Mouse (Mus musculus): ENCODE data around the gene Ss18l1.
A peak's percentile ranks its signal among the peaks of the same experiment; 100 is the strongest.

Gene Ss18l1

DNA sequence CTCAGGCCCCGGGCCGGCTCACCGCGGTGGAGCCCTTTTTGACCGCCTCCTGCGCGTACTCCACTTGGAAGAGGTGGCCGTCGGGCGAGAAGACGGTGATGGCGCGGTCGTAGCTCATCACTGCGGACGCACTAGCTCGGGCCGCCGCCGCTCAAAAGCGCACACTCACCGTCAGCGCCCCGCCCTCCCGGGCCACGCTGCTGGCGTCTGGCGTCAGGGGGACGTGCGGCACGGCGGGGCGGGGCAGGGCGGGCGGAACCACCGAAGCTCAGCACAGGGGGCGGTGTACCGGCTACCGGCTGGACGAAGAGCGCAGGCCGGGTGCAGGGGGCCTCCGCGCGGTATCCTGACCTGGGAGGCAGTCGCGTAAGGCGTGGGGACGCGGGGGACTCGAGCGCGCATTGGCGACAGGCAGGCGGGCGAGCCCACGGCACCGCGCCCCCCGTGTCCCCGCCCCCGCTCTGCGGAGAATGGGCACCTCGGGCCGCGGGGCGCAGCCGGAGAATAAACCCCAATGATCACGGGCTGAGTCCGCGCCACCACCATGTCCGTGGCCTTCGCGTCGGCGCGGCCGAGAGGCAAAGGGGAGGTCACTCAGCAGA lies at the start of gene Ss18l1, which contains the start of gene Psma7:
Ss18l1 (plus strand) TSS at position 254 of the 602 bp plus-strand sequence.
Psma7 (minus strand) TSS at position 178 of the 602 bp plus-strand sequence.
- DNase-seq: peak; percentile 91 to 94

DNA sequence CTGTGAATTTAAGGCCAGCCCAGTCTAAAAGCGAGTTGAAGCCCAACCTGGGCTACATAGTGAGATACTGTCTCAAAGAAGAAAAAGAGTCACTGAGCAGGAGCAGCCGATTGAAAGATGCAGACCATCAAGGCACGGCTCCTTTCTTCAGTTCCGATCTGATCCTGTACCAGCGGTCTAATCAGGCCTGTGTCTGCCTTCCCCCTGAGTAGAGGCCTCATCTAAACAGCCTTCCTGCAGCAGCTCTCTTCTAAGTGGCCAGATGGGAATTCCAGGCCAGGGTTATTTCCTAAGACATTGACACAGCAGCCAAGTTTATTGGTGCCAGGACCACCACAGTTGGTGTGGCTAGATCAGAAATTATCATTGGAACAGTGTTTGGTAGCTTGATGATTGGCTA lies 49.2 kb upstream of the Ss18l1 start:
- no peak for DNase-seq

DNA sequence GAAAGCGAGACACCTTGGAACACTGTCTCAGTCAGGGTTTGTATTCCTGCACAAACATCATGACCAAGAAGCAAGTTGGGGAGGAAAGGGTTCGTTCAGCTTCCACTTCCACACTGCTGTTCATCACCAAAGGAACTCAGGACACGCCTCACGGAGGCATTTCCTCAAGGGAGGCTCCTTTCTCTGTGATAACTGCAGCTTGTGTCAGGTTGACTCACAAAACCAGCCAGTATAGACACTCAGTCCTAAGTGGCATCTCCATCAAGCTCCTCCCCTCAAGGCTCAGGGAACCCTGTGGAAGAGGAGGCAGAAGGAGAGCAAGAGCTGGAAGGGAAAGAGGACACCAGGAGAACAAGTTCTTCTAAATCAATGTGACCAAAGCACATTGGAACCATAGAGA lies 43.9 kb upstream of the Ss18l1 start:
- no peak for DNase-seq

DNA sequence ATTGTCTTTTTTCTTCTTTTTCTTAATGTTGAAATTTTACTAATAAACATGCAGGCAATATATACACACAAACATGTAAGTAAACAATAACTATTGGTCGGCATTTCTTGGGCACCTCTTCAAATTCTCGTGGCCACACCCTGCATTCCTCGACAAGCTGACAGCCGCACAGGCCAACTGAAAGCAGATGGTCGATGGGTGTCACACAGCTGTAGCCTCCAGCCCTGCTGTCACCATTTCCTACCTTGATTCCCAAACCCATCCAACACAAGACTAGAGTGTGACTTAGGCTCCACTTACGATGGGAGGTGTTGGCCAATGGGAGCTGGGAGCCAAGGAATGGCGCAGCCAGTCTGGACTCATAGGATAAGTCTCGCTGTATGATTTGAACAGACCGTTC lies 40.7 kb upstream of the Ss18l1 start:
- DNase-seq: no peak

DNA sequence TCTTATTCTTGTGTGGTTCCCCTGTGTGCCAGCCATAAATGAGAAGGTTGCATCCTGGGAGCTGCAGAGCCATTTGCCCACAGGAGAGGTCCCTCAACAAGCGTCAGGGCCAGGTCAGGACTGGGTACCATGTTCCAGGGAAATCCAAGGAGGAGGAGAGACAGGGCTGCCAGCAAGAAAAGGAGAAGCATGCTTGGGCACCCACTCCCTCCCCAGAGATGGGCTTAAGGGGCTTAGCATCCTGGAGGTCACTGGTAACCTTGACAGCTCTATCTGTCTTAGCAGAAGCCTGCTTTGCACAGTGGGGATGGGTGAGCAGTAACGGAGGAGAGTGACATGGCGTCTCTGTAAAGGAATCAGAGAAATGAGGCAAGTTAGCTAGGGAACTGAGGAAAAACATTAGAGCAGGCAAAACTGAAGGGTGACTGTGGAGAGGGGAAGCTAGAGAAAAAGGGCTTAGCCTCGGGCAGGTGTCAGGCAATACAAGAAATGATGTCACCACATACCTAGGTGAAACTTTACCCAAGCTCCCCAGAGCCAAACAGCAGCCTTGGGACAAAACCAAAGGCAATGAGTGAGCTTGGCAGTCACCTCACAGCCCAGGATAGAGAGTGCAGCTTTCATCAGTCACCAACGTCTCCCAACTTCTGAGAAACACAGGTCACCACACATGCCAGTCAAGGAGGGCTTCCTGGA lies 36.5 kb upstream of the Ss18l1 start:
- no peak for DNase-seq

DNA sequence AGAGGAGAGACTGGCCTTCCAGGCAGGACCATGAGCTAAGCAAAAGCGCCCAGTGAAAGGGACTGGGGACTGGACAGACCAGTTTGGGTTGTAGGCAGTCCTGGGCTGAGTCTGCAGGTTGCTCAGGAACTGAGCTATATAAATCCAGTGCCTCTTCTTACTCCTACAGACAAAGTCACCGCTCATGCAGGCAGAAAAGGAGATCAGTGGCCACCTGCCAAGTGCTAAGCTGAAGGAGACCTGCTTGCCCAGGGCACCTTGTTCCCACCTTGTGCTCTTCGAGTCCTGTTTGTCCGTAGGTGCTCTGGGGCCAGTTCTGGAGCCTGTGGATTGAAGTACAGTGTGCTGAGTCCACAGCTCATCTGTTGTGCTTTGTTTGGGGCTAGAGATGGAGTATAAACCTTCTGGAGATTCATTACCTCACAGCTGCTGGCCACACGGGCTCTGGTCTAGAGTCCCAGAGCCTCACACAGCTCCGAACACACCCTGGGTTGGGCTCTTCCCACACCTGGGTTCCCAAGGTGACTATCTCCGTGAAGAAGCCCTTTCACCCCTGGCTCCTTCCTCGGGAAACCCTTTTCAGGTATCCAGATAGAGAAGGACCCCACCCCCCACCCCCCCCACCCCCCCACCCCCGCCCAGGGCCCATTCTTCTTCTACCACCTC lies 35.8 kb upstream of the Ss18l1 start:
- no peak for DNase-seq

DNA sequence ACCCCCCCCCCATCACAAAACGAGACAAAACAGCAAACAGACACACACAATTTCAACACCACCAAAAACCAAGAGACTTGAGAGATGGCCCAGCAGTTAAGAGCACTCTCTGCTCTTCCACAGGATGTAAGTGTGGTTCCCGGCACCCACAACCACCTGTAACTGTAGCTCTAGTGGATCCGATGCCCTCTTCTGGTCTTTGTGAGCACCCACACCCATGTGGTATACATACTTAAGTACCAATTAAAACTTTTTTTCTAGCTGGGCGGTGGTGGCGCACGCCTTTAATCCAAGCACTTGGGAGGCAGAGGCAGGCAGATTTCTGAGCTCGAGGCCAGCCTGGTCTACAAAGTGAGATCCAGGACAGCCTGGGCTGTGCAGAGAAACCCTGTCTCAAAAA lies 31.6 kb upstream of the Ss18l1 start:
- DNase-seq: no peak

DNA sequence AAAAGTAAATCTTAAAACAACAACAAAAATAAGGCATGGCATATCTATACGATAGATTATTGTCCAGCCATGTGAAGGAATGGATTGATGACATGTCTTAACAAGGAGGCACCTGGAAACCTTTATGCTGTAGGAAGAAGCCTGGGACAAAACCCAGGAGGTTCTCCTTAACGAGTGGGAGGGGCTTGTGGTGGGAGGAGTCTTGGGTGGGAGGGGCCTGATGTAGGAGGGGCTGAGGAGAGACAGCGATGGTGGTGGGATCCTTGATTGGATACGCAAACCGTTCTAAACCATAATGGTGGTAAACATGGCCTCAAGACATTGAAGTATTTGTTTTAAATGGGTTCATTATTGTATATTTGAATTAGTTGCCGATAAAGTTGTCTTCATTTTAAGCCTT lies 30.9 kb upstream of the Ss18l1 start:
- DNase-seq: no peak

DNA sequence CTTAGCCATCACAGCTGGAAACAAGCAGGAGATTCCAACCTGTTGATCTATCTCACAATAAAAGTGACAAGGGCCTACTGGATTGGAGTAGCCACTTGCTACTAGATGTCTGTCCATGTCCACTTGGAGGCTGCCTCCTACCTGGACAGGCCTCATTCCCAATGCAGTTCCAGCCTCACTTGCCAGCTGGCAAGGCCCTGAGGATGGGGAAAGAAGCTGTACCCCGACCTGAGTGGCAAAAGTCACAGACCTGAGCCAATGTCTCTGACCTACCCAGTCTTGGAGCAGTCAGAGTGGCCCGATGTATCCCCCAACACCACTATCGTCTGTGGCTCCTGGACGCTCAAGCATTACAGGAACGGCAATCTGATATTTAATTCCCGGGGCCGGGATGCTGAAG lies 28.6 kb upstream of the Ss18l1 start:
- no peak for DNase-seq

DNA sequence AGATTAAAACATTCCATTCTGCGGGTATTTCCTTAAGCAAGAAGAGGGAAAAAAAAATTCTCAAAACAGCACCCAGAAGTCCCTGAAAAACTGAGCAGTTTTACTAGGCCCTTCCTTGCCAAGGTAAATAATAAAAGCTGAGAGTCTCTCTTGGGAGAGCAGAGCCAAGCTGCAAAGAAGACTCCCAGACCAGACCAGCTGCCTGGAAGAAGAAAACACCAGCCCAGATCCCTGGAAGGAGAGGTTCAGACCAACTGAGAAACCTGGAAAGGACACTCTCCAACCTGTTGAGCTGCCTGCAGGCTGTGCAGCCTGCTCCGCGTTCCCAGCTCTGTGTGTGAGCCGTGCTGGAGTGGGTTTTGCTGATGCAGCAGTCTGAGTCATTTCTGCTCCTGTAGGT lies 24.7 kb upstream of the Ss18l1 start:
- DNase-seq: no peak

DNA sequence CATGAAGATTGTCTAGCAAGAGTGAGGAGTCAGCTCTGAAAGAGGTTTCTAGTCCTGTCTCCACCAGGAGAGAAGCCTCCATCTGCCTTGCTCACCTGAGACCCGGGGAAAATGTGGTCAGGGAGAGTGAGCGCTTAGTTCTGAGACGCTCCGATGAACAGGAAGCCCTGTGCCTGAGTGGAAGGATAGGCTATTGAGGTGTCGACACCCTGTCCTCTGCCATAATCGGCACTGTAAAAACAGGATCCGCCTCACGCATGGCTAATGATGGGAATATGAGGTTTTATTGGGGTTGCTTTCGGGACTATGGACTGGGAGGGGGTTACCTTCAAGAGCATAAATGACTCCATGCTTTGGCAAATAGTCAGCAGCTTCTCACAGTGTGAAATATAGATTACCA lies 23.7 kb upstream of the Ss18l1 start:
- no peak for DNase-seq

DNA sequence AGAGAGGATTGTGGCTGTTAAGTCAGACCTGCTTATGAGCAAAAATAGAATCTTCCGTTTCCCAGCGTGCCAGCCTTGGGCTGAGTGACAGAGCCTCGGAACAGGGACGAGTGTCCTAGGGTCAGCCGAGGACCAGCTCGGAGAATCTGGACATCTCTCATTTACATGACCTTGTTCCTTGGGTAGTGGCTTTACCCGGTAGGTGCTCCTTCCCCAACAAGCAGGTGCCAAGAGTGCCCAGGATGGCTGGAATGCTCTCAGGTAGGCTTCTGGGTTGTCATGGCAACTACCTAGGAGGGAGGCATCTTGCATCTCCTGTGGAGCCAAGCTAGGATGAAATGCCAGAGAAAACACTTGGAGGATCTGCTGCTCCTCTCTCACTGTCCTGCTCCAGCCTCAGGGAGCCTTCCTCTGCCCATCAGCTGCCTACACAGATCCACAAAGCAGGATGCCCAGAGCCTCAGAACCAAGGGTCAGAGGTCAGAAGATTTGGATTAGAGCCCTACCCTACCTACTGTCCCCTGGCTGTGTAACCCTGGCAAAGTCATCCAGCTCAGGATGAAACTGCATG lies 22.1 kb upstream of the Ss18l1 start:
- DNase-seq: peak; percentile 69 to 75

DNA sequence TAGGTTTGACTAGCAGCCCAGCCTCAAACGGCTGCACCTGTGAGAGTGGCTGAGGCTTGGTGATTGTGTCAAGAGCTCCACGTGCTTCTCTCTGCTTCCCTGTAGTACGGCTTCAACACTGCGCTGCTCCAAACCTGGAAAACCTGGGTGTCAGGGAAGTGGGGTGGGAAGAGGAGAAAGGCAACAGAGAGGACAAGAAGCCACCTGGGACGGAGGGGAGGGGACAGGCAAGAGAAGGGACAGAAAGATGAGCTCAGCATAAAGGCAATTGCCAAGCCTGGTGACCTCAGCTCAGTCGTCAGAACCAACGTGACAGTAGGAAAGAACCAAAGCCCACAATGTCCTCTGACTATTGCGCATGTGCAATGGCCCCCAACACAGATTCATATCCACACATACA lies 21.4 kb upstream of the Ss18l1 start:
- DNase-seq: peak; percentile 49 to 57

DNA sequence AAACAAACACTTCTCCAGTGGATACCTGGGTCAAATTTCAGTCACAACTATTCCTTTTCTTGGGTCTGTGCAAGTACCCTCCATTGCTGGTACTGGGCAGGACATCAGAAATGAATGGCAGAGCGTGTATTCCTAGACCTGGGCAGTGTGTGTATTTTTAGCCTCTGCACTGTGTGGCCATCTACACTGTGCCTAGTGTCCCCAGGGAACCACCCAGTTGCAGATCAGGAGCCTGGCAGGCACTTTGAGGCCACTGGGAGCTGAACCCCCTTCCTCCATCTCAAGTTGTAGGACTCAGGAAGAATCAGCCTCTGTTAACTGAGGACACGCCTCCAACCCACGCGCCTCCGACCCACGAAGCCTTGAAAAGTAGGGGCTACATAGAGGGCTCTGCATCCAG lies 19.6 kb upstream of the Ss18l1 start:
- DNase-seq: no peak

DNA sequence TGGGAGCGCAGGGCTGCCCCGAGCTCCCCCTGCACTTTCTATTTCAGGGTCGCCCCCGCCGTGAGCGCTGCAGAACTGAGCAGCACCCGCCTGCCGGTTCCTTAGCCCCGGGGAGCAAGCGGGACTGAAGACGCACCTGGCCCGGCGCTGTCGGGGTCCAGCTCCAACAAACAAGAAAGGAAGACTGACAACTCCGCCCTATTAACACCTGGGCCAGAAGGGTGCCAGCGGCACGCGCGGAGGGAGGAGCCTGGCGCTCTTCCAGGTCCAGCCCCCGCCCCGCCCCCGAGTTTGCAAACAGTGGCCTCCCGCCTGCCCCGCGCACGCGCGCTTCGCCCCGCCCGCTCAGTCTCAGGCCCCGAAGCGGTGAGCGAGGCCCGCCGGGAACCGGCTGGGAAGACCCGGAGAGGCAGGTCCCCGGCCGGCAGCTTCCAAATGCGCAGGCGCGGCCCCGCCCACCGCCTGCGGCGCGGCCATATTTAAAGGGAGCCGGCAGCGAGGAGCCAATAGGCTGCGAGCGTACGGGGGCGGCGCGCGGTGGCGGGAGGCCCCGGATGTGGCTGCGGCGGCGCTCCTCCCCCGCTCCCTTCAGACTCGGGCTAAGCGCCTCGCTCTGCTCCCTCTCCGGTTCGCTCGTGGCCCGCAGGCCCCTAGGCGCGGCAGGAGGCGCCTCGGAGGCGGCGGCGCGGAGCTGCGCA lies 17.8 kb upstream of the Ss18l1 start, which contains the start of gene Lsm14b:
Lsm14b (plus strand) TSS at position 587 of the 698 bp plus-strand sequence.
- peak; percentile 98 to 100 for DNase-seq

DNA sequence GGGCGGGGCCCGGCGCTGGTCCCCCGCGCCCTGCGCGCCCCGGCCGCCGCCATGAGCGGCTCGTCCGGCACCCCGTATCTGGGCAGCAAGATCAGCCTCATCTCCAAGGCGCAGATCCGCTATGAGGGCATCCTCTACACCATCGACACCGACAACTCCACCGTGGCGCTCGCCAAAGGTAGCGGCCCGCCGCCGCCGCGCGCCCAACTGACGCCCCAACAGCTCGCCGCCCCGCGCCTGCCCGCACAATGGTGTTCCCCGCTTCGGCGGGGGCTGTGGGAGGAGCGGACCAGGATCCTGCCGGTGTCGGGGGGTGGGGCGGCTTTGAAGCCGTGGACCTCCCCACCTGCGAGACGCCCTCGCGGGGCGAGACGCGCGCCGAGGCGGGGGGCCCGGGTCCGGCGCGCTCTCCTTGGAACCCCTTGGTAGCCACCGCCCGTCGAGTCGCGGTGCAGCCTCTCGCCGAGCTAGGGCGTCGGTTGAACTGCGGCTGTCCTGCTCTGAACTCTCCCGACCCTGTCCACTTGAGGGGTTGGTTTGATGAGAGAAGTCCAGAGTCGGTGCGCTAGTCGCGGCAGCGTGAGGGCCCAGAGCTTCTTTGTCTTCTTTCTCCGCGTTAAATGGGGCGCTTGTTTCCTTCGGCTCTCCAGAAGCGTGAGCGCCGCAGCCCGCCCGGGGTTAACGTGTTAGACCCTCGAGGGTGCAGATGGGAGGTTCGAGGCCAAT lies 17.0 kb upstream of the Ss18l1 start:
- peak in 1 of 2 experiments; percentile 64 for DNase-seq

DNA sequence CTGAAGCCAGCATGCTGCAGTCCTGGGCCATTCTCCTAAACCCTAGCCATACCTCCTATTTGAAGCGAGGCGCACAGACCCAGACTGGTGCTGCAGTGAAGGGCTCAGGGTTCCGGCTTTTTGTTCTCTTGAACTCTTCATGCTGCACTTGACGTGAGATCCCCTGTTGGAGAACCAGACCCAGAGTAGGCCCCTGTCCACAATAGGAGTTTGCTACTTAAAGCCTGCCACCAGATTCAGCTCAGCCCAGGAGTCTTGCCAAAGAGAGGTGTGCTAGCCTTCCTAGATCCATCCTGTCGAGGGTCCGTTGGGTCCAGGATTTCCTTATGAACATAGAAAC lies 16.5 kb upstream of the Ss18l1 start:
- DNase-seq: no peak

DNA sequence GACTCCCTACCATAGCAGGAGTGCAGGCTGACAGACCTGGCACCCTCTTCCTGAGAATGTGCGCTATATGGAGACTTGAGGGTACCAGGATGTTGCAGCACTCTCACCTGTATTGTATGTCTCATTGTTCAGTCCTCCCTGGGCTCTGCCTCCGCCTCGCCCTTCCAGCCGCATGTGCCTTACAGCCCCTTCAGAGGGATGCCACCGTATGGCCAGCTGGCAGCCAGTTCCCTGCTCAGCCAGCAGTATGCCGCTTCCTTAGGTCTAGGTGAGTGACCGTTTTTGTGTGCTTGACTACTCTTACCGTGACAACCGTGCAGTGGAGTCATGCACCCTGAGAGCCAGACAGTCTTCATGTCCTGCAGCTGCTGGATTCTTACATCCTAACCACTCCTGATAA lies 14.5 kb upstream of the Ss18l1 start:
- peak in 1 of 2 experiments; percentile 39 for DNase-seq

DNA sequence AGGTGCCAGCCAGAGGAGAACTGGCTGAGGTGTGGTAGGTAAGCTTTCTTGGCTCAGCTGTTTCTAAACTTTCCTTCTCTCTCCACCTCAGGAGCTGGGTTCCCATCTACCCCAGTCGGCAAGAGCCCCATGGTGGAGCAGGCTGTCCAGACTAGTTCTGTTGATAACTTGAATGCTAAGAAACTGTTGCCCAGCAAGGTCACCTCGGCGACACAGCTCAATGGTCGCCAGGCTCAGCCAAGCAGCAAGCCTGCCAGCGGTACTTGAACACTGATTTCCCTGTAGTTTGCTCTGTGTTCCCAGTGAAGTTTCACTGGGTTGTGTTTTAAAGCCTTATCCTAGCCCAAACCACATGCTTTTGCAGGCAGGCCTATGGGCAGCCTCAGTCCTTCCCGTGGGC lies 11.0 kb upstream of the Ss18l1 start:
- DNase-seq: peak in 1 of 2 experiments; percentile 3

DNA sequence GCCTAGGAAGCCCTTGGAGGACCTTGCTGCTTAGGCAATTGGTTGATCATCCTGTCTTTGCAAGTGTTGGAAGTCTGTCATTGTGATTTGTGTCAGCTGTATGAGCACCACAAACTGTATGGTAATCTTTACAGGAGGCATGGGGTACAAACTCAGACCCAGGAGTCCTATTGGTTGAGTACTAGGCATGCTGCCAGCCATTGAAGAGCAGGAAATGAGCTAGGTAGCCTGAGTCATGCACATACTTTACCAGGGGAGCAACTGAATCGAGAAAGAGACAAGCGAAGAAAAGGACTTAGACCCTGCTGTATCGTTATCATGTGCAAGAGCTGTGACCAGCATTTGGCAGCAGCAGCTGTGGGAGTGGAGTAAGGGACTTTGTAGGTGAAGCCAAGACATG lies 9.4 kb upstream of the Ss18l1 start:
- no peak for DNase-seq

DNA sequence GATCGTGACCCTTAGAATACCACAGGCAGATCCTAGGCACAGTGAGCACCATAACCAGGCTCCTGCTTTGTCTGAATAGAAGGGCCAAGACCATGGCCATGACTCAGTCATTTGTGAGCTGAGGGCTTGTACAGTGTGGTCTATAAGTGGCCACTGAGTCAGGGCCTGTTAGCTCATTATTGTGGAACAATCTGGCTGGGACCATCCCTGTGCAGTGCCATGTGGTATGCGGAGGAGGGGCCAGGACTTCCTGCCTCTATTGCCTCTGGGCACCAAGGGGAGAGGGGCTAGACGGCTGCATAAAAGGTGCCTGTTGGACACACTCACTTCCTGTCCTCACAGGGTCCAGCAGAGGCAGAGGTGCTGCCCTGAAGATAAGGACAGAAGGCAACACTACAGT lies 8.4 kb upstream of the Ss18l1 start:
- no peak for DNase-seq

DNA sequence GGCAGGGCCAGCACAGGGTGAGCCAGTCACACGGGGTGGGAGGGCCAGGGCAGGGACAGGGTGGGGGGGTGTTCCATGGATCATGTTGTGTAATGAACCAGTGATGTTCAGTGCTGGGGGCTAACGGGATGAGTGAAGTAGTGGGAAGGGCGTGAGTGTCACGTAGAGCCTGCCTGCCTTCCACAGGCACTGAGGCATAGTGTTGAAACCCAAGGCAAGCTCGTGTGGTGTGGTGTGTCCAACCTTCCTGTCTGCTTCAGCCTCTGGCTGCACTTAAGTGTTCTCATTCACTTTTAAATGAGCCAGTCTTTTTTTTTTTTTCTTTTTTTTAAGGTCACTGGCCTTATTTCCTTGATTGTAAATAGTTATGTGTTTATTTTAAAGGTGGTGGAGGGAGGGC lies 7.6 kb upstream of the Ss18l1 start:
- no peak for DNase-seq

DNA sequence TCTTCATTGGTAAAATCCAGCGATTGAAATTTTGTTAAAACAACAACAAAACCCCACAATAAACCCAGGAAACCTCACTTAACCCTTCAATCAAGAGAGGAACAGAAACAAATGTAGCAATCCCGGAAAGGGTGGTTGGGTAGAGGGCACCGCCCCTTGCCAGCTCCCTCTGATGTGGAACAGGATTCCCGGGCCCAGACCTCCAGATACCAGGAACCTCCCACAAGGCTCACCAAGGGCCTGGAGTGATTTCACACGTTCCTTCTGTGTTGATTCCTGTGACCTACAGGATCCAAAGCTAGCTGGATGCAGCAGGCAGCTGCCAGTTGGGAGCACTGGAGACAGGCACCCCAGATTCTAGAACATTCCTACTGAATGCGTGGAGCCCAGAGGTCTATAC lies 1.9 kb upstream of the Ss18l1 start:
- DNase-seq: no peak
